Mouse (Mus musculus) hindbrain, embryonic 15.5 days (tissue): ENCODE results near the gene Adprhl1. TPM values are rescaled to one million over a fixed set of nuclear protein-coding genes. Genes with fewer than 3 reads are reported as not detected.

Experiments
- ATAC-seq: fragments of 200-750 bp; cut with Nextera tagmentation; 2 replicates; pipeline ENCODE4 v1.8.0; 2017; ENCODE audit warnings: low read depth, moderate number of reproducible peaks, moderate TSS enrichment; ENCODE audit not compliant: low FRiP score
- H3K27ac ChIP-seq: fragments of 300-500 bp; sonication (generic); replicated peaks from 2 replicates; pipeline ENCODE4 v1.5.1; 2015; ENCODE audit warnings: mild to moderate bottlenecking, inconsistent platforms
- H3K27me3 ChIP-seq: fragments of 300-500 bp; sonication (generic); 2 replicates; pipeline ENCODE4 v1.6.1; 2015; ENCODE audit warnings: control low read depth, inconsistent platforms
- H3K36me3 ChIP-seq: fragments of 300-500 bp; sonication (generic); 2 replicates; pipeline ENCODE4 v1.6.1; 2015; ENCODE audit warnings: control low read depth, inconsistent platforms
- H3K4me1 ChIP-seq: fragments of 300-500 bp; sonication (generic); replicated peaks from 2 replicates; pipeline ENCODE4 v1.6.1; 2015; ENCODE audit warnings: control low read depth, inconsistent platforms
- H3K4me2 ChIP-seq: fragments of 300-500 bp; sonication (generic); 2 replicates; pipeline ENCODE4 v1.6.1; 2015; ENCODE audit warnings: moderate library complexity, mild to moderate bottlenecking, inconsistent platforms
- H3K4me3 ChIP-seq: fragments of 300-500 bp; sonication (generic); 2 replicates; pipeline ENCODE4 v1.5.1; 2015; ENCODE audit warnings: mild to moderate bottlenecking, inconsistent platforms
- H3K9ac ChIP-seq: fragments of 300-500 bp; sonication (generic); 2 replicates; pipeline ENCODE4 v1.6.1; 2015; ENCODE audit warnings: inconsistent platforms
- H3K9me3 ChIP-seq: fragments of 300-500 bp; sonication (generic); 2 replicates; pipeline ENCODE4 v1.6.1; 2016; ENCODE audit warnings: control low read depth, inconsistent platforms
- WGBS: fragments of 180-500 bp; shearing (Covaris S2); methylation state at CpG from one replicate; pipeline ENCODE4 v1.1.7; 2015; 5-methylcytosine and 5-hydroxymethylcytosine counted together
- polyA plus RNA-seq: library from polyadenylated mRNA; unstranded; fragments of >200 nt; fragmentation: Nextera tagmentation; extraction: Ambion mirVana; gene quantifications from 2 replicates; pipeline ENCODE4 v1.2.1, GENCODE M21; 2015

Adprhl1 gene
- polyA plus RNA-seq, 1 experiment from 2014 or later: 0.14 TPM

DNA sequence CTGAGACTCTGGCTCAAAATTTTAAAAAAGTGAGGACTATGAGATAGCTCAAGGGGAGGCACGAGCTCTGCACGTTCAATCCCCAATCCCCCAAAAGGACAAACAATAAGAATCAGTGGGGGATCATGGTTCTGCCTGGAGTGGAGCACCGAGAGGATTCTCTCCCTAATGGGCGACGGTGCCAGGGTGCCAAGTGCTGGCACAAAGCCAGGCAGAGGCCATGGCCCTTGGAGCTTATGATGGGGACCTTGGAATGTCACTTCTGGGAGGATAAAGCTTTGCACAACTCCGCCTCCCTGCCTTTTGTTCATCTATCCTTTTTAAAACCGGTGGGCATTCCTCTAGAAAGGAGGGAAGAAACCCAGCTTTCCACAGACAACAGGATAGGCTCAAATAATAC is 66.3 kb downstream of the Adprhl1 start:
- Histone ChIP-seq H3K4me1 (no peaks in the 10 kb centered on the region), H3K27me3 (no peaks in the 10 kb centered on the region), H3K4me2 (no peak overlapping the region), H3K9me3 (no peaks in the 10 kb centered on the region), H3K27ac (no peak overlapping the region), H3K9ac (no peak overlapping the region), H3K4me3 (no peak overlapping the region), H3K36me3 (no peaks in the 10 kb centered on the region)
- no peak for ATAC-seq
- WGBS: 58% methylated on average over 7 of the region's 7 CpGs

DNA sequence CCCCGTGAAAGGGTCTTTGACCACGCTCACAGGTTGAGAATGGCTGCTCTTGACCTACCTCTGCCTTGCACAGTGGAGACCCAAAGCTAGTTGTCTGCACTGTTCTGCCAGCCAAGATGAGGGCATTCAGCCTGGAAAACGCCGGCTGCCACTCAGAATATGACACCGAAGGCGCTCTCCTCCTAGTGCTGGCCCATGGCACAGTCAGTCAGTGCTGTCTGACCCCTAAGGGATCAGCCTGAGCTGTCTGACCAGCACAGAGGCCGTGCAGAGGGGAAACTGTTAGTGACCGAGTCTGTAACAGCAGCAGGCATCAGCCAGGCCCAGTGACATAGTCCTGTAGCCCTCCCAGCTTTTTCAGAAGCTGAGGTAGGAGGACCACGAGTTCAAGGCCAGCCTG is 66.7 kb downstream of the Adprhl1 start:
- no peak overlapping the region for H3K4me2 ChIP-seq
- H3K4me1 ChIP-seq: no peaks in the 10 kb centered on the region
- ATAC-seq: no peak
- no peak overlapping the region for H3K4me3 ChIP-seq
- WGBS: 80% methylated on average over 9 of the region's 9 CpGs
- no peaks in the 10 kb centered on the region for H3K9me3 ChIP-seq
- no peak overlapping the region for H3K9ac ChIP-seq
- H3K27me3 ChIP-seq: no peaks in the 10 kb centered on the region
- H3K27ac ChIP-seq: no peak overlapping the region
- no peaks in the 10 kb centered on the region for H3K36me3 ChIP-seq

DNA sequence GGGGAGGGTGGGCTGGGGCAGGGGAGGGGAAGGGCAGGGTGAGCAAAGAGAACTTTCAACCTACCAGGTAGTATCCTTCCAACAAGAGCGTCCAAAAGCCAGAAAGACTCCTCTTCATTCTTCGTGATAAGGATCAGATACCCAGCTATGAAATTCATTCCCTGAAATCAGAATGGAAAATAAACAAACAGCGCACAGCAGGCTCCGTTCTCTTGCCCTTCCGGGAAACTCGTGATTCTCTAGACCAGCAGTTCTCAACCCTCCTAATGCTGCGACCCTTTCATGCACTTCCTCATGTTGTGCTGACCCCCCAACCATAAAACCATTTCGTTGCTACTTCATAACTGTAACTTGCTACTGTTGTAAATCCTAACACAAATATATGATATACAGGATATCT is 67.1 kb downstream of the Adprhl1 start:
- no peak overlapping the region for H3K4me3 ChIP-seq
- no peak overlapping the region for H3K27ac ChIP-seq
- no peak overlapping the region for H3K9ac ChIP-seq
- H3K4me1 ChIP-seq: no peaks in the 10 kb centered on the region
- no peaks in the 10 kb centered on the region for H3K27me3 ChIP-seq
- H3K36me3 ChIP-seq: no peaks in the 10 kb centered on the region
- no peak for ATAC-seq
- no peaks in the 10 kb centered on the region for H3K9me3 ChIP-seq
- WGBS: 84% methylated on average over 8 of the region's 8 CpGs
- no peak overlapping the region for H3K4me2 ChIP-seq

DNA sequence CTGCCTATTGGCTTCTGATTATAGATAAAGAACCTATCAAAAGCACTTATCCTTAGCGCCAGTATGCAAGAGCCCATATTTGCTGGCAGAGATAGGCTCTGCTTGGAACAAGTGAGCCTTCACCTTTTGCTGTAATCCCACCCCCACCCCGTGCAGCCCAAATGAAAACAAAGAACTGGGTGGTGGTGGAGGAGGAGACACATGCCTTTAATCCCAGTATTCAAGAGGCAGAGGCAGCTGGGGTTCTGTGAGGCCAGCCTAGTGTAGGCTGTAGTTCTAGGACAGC is 72.3 kb downstream of the Adprhl1 start:
- 60% methylated on average over 2 of the region's 2 CpGs for WGBS
- Histone ChIP-seq H3K9ac (no peak overlapping the region), H3K4me3 (no peak overlapping the region), H3K4me2 (no peak overlapping the region), H3K27ac (no peak overlapping the region), H3K4me1 (no peaks in the 10 kb centered on the region), H3K9me3 (no peaks in the 10 kb centered on the region), H3K27me3 (no peaks in the 10 kb centered on the region), H3K36me3 (peaks cover 4% of the 10 kb centered on the region)
- no peak for ATAC-seq

DNA sequence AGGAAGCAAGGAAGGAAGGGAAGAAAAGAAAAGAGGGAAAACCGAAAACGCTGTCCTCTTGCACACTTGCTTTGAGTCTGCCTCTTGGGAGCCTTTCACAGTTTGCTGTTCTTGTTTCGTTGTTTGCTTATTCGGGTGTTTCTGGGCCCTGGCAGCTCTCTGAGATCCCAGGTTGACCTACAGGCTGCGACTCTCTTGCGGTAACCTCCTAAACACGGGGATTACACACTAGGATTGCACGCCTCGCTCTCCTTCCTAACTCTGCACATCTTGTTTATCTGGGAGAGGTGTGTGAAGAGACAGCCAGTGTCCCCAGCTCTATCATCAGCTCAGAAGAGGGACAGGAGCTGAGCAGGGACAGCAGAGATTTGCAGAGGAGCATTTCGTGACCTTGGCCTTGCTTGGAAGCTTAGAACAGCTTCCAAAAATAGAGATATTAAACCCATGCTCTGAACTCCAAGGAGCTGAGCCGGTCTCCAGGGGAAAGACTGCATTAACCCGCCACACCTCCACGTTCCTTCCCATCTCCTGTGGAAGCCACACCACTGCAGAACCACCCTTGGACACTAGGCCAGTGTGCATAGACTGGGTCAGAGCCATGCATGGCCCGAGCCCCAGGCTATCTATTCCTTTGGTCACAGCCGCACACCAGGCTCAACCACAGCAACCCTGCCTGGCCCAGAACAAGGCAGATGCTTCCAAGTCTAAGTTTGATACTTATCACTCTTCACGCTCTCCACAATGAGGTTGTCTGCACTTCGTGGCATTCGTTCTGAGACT is 72.9 kb downstream of the Adprhl1 start:
- Histone ChIP-seq H3K4me2 (no peak overlapping the region), H3K9me3 (no peaks in the 10 kb centered on the region), H3K9ac (no peak overlapping the region), H3K4me1 (no peaks in the 10 kb centered on the region), H3K36me3 (peaks cover 9% of the 10 kb centered on the region), H3K27ac (no peak overlapping the region), H3K4me3 (no peak overlapping the region), H3K27me3 (no peaks in the 10 kb centered on the region)
- WGBS: 88% methylated on average over 18 of the region's 18 CpGs
- no peak for ATAC-seq

DNA sequence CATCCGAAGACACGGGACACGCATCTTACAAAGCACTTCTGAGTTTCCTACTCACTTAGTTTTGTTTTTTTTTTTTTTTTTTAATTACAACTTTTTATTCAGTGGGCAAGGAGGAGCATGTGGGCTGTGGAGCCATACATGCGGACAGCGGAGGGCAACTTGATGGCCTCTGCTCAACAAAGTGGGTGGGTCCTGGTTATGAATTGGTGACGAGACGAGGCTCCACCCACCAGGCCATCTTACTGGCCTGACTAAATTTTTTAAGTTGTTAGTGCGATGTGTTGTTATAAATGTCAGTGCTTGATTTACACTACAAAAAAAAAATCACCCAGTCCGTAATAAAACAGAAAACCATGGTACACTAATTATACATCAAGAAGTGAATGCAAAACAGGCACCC is 73.6 kb downstream of the Adprhl1 start:
- no peaks in the 10 kb centered on the region for H3K27me3 ChIP-seq
- H3K4me3 ChIP-seq: no peak overlapping the region

DNA sequence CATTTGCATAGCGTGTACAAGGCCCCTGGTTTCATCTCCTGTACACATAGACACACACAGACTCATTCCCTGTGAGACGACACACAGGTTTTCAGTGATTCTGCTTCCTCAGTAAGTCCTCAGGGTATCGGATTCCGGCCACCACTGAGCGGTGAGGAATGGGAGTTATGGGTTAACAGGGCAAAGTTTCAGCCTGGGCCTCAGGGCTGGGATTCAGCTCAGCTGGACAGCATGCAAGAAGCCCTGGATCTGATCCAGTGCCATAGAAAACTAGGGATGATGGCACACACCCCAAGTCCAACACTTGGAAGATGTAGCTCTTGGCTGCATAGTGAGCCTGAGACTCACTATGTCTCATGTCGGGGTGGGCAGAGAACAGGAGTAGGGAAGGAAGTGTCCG is 74.0 kb downstream of the Adprhl1 start:
- H3K4me1 ChIP-seq: no peaks in the 10 kb centered on the region
- no peak overlapping the region for H3K9ac ChIP-seq
- no peak overlapping the region for H3K4me2 ChIP-seq
- H3K27me3 ChIP-seq: no peaks in the 10 kb centered on the region
- no peak for ATAC-seq
- no peak overlapping the region for H3K27ac ChIP-seq
- H3K36me3 ChIP-seq: peaks cover 21% of the 10 kb centered on the region
- no peaks in the 10 kb centered on the region for H3K9me3 ChIP-seq
- no peak overlapping the region for H3K4me3 ChIP-seq
- WGBS: 86% methylated on average over 7 of the region's 7 CpGs

More for the DNA sequence above, 73.6 kb downstream of the Adprhl1 start:
- Histone ChIP-seq H3K27ac (no peak overlapping the region), H3K36me3 (peaks cover 16% of the 10 kb centered on the region), H3K4me1 (no peaks in the 10 kb centered on the region), H3K9ac (no peak overlapping the region), H3K9me3 (no peaks in the 10 kb centered on the region), H3K4me2 (no peak overlapping the region)
- 81% methylated on average over 9 of the region's 9 CpGs for WGBS
- no peak for ATAC-seq

DNA sequence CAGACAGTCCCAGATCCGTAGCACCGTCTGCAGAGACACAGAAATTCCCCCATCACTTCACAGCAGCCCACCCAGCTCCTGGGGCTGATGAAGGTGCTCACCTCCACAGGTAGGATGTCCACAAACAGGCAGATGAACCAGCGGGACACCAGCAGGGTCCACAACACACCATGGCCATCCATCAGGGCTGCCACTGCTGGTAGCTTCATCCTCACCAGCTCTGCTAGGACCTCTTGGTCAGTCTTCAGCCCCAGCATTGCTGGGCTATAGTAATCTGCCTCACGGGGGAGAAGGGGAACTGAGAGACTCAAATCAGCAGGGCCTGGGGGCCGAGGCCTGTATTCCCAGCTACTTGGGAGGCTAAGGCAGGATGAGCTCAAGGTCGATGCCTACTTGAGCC is 74.5 kb downstream of the Adprhl1 start:
- no peak for ATAC-seq
- H3K4me1 ChIP-seq: no peaks in the 10 kb centered on the region
- H3K36me3 ChIP-seq: peaks cover 25% of the 10 kb centered on the region
- WGBS: 77% methylated on average over 6 of the region's 6 CpGs
- no peak overlapping the region for H3K4me3 ChIP-seq
- H3K4me2 ChIP-seq: no peak overlapping the region
- H3K9me3 ChIP-seq: no peaks in the 10 kb centered on the region
- no peaks in the 10 kb centered on the region for H3K27me3 ChIP-seq
- no peak overlapping the region for H3K27ac ChIP-seq
- H3K9ac ChIP-seq: no peak overlapping the region

DNA sequence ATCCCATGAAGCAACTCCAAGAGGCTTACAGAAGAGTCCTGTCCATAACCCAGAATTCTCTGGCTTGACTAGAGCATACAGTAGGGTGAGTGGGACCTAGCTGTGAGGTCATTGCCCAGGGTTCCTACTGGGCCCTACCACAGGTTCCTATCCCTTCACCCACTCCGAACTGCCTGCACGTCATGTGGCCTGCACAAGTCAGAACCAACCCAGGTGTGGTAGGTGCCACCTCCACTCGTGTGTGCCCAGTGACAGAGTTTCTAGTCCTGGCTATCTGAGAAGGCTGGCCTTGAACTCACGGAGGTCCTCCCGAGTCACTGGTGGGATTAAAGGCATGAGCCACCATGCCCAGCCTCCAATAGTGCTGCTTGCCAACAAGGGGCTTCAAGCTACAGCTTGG is 75.8 kb downstream of the Adprhl1 start:
- ATAC-seq: no peak
- peaks cover 39% of the 10 kb centered on the region for H3K36me3 ChIP-seq
- no peaks in the 10 kb centered on the region for H3K27me3 ChIP-seq
- no peak overlapping the region for H3K4me3 ChIP-seq
- H3K9ac ChIP-seq: no peak overlapping the region
- no peaks in the 10 kb centered on the region for H3K4me1 ChIP-seq
- H3K9me3 ChIP-seq: no peaks in the 10 kb centered on the region
- no peak overlapping the region for H3K27ac ChIP-seq
- H3K4me2 ChIP-seq: no peak overlapping the region
- WGBS: 95% methylated on average over 5 of the region's 5 CpGs

DNA sequence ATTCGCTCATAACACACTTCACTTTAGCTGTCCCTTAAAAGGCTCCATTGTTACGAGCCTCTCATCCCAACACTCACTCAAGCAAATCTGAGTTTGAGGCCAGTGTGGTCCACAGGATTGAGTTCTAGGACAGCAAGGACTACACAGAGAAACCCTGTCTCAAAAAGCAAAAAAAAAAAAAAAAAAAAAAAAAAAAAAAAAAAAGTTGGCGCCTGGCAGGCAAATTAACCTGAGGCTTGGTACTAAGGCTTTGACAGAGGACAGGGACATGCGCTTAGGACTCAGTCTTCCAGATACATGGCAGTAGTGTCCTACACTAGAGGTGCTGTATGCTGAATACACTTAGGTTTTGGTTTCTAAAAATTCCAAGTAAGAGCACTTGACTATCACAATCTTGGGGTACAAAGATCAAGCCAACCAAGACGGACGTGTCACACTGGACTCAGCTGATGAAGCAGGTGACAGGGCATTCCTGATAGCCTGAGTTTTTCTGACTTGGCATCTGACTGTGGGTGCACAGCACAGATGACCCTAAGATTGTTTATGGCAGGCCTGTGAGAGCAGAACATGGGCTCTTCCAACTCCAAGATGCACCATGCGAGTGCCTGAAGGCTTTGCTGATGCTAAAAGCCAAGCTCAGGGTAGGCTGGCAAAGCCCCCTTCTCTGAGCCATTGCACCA is 76.6 kb downstream of the Adprhl1 start:
- WGBS: 97% methylated on average over 7 of the region's 7 CpGs
- H3K4me1 ChIP-seq: no peaks in the 10 kb centered on the region
- no peak overlapping the region for H3K9ac ChIP-seq
- H3K9me3 ChIP-seq: no peaks in the 10 kb centered on the region
- H3K4me2 ChIP-seq: no peak overlapping the region
- H3K4me3 ChIP-seq: no peak overlapping the region
- H3K27ac ChIP-seq: no peak overlapping the region
- no peaks in the 10 kb centered on the region for H3K27me3 ChIP-seq
- no peak for ATAC-seq
- H3K36me3 ChIP-seq: peaks cover 47% of the 10 kb centered on the region

DNA sequence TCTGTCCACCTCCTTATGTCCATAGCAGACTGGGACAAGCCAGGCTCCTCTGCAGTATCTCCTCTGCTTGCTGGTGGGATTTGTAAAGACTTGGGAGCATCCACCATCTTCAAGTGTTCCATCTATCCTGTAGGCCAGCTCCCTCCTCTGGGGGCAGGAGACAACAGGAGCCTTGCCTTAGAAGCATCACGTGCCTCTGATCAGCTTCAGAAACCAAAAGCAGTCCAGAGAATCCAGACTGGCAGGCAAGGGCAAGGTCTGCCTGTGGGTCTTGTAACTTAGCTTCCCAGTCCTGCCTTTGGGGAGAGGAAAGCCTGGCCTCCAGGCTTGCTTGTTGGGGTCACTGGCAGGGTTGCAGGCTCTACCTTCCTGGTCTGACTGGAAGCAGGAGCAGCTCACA is 78.3 kb downstream of the Adprhl1 start:
- no peak overlapping the region for H3K4me2 ChIP-seq
- H3K27me3 ChIP-seq: no peaks in the 10 kb centered on the region
- no peak overlapping the region for H3K4me3 ChIP-seq
- no peaks in the 10 kb centered on the region for H3K4me1 ChIP-seq
- 87% methylated on average over 1 of the region's 1 CpGs for WGBS
- no peak for ATAC-seq
- peaks cover 59% of the 10 kb centered on the region for H3K36me3 ChIP-seq
- H3K27ac ChIP-seq: no peak overlapping the region
- no peaks in the 10 kb centered on the region for H3K9me3 ChIP-seq
- no peak overlapping the region for H3K9ac ChIP-seq

DNA sequence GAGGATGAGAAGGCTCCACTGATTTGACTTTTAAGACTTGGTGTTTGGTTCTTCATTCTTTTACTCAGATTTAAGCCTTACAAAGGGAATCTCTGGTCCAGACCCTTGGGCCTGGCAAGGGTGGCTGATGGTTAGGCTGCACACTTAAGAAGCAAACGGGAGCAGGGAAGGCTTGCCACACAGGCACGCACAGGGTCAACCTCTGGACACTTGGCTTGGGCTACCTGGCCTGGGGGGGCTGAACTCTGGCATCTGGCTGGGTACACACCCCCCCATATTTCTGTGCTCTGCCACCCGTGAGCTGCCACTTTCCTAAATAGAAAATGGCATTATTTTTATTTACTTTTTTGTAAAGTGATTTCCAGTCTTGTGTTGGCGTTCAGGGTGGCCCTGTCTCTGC is 79.2 kb downstream of the Adprhl1 start:
- no peak for ATAC-seq
- no peak overlapping the region for H3K9ac ChIP-seq
- H3K4me1 ChIP-seq: no peaks in the 10 kb centered on the region
- H3K4me3 ChIP-seq: no peak overlapping the region
- H3K27me3 ChIP-seq: no peaks in the 10 kb centered on the region
- no peak overlapping the region for H3K27ac ChIP-seq
- H3K9me3 ChIP-seq: no peaks in the 10 kb centered on the region
- H3K36me3 ChIP-seq: peaks cover 65% of the 10 kb centered on the region
- no peak overlapping the region for H3K4me2 ChIP-seq
- WGBS: 94% methylated on average over 4 of the region's 4 CpGs

DNA sequence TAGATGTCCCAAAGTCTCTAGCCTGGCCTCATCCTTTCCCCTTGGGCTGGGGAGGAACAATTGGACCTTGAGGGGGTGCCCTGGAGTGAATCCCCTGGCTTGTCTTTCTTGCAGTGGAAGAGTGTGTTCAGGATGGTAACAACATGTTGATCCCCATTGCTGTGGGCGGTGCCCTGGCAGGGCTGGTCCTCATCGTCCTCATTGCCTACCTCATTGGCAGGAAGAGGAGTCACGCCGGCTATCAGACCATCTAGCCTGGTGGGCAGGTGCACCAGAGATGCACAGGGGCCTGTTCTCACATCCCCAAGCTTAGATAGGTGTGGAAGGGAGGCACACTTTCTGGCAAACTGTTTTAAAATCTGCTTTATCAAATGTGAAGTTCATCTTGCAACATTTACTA is 79.7 kb downstream of the Adprhl1 start:
- Histone ChIP-seq H3K36me3 (peaks cover 68% of the 10 kb centered on the region), H3K27me3 (no peaks in the 10 kb centered on the region), H3K9me3 (no peaks in the 10 kb centered on the region), H3K4me2 (no peak overlapping the region), H3K4me3 (no peak overlapping the region), H3K9ac (no peak overlapping the region), H3K4me1 (no peaks in the 10 kb centered on the region), H3K27ac (no peak overlapping the region)
- WGBS: 89% methylated on average over 4 of the region's 4 CpGs
- ATAC-seq: no peak
